Mouse (Mus musculus) spleen, postnatal 14 days (tissue): ENCODE results near the gene Ahdc1.

Experiments
- DNase-seq, 2 experiments: peaks; one replicate each; pipeline ENCODE4 v3.0.0; 2021 to 2022; ENCODE audit warnings: low spot score in 2 of 2

The Ahdc1 gene

GRCm38 (mm10) chr4:133078947-133079346 is 67.9 kb downstream of the Ahdc1 start:
- DNase-seq: no peak

- no peak for DNase-seq
These were observed 68.5 kb downstream of the Ahdc1 start for GRCm38 (mm10) chr4:133079416-133080113.

GRCm38 (mm10) chr4:133080862-133081261 is 69.8 kb downstream of the Ahdc1 start:
- DNase-seq: no peak

- DNase-seq: no peak
These were observed 71.2 kb downstream of the Ahdc1 start for GRCm38 (mm10) chr4:133082216-133082773.

- no peak for DNase-seq
These were observed 73.2 kb downstream of the Ahdc1 start for GRCm38 (mm10) chr4:133083991-133084861.

- peak in 1 of 2 experiments; percentile 32 for DNase-seq
These were observed 74.1 kb downstream of the Ahdc1 start for GRCm38 (mm10) chr4:133085011-133085782.

GRCm38 (mm10) chr4:133085783-133086342 is 74.8 kb downstream of the Ahdc1 start:
- no peak for DNase-seq

GRCm38 (mm10) chr4:133087177-133087714 is 76.2 kb downstream of the Ahdc1 start:
- DNase-seq: no peak

GRCm38 (mm10) chr4:133087835-133088234 is 76.8 kb downstream of the Ahdc1 start:
- no peak for DNase-seq

- DNase-seq: no peak
These were observed 78.3 kb downstream of the Ahdc1 start for GRCm38 (mm10) chr4:133089319-133089718.

- no peak for DNase-seq
These were observed 78.7 kb downstream of the Ahdc1 start for GRCm38 (mm10) chr4:133089802-133090201.

GRCm38 (mm10) chr4:133090276-133090719 is 79.2 kb downstream of the Ahdc1 start:
- no peak for DNase-seq

GRCm38 (mm10) chr4:133090720-133091458 is 79.8 kb downstream of the Ahdc1 start:
- no peak for DNase-seq

GRCm38 (mm10) chr4:133091459-133091785 is 80.4 kb downstream of the Ahdc1 start:
- DNase-seq: no peak

GRCm38 (mm10) chr4:133092453-133092901 is 81.4 kb downstream of the Ahdc1 start:
- DNase-seq: peak; percentile 31 to 56

- no peak for DNase-seq
These were observed 82.0 kb downstream of the Ahdc1 start for GRCm38 (mm10) chr4:133093056-133093455.

GRCm38 (mm10) chr4:133093481-133094033 is 82.5 kb downstream of the Ahdc1 start:
- no peak for DNase-seq

- DNase-seq: no peak
These were observed 83.2 kb downstream of the Ahdc1 start for GRCm38 (mm10) chr4:133094255-133094654.

GRCm38 (mm10) chr4:133094936-133095733 is 84.1 kb downstream of the Ahdc1 start:
- DNase-seq: peak; percentile 30 to 34
